Mouse (Mus musculus): ENCODE results near the gene Nicn1. TPM values are rescaled to one million over a fixed set of nuclear protein-coding genes. Genes with fewer than 3 reads are reported as not detected.

The Nicn1 gene
- 10.3 TPM for polyA plus RNA-seq (2015; fragmentation: Illumina TruSeq; extraction: RNeasy Lipid Tissue Mini Kit (QIAGEN cat#74804); ENCODE audit: insufficient read depth, low replicate concordance)

GRCm38 (mm10) chr9:108290016-108290750 lies at the start of gene Nicn1:
Nicn1 (plus strand) TSS chr9:108290429.

DNA sequence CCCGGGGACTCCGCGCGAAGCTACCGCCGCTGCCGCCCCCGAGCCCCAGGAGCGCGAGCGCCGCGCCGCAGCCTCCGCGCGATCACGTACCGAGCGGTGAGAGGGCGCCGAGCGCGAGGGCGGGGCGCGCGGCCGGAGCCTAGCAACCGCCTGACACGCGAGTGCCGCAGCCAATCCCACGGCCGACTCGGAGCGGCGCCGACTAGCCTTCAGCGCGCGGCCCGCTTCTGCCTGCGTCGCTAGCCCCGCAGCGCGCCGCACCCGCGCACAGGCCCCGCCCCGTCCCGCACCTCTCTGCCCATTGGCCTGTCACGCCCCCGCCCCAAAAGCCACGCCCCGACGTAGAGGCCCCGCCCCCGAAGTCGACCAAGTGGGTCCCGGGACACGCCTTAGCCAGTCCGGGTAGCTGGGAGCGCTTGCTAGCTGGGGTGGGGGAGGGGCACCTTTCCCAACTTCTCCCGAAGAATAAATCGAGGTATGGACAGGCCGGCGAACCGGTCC lies 26.5 kb upstream of the Nicn1 start, which contains the start of gene Dag1:
Gene Dag1 (minus strand): TSS at position 269 of the 501 bp plus-strand sequence.

DNA sequence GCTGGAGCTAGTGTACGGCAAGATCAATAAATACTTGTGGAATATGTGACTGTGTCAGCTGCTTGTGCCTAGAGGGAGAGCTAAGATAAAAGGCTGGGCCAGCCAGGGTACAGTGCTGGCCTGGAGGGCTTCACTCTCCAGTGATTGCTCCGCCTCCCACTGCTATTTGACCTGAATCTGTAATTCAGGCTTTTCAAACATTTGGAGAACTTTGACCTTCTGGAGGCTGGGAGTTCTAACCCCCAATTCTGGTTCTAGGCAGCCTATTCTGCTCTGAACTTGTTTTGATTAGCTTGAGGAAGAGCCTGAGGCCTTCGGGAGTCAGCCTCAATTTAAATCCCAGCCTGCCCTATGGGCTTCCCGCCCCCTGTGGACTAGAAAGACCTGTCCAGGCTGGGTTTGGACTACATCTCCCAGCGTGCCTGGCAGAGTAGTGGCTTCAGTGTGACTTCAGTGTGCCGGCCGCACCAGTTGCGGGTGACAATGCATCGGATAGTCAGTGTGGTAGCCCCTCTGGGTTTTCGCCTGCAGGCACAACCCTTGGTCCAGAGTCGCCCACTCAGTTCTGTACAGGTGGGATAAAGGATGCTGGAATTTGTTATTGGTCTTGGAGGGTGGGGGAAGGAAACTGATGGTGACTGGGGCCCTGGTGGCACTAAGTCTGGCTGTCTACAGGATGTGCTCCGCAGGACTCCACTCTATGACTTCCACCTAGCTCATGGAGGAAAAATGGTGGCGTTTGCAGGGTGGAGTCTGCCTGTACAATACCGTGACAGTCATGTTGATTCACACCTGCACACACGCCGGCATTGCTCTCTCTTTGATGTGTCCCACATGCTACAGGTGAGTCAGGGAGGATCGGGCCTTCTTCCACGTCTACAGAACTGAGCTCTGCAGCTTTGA lies 6.5 kb downstream of the Nicn1 start, which contains the start of gene Amt:
Gene Amt (plus strand): TSS at position 401 of the 903 bp plus-strand sequence.

DNA sequence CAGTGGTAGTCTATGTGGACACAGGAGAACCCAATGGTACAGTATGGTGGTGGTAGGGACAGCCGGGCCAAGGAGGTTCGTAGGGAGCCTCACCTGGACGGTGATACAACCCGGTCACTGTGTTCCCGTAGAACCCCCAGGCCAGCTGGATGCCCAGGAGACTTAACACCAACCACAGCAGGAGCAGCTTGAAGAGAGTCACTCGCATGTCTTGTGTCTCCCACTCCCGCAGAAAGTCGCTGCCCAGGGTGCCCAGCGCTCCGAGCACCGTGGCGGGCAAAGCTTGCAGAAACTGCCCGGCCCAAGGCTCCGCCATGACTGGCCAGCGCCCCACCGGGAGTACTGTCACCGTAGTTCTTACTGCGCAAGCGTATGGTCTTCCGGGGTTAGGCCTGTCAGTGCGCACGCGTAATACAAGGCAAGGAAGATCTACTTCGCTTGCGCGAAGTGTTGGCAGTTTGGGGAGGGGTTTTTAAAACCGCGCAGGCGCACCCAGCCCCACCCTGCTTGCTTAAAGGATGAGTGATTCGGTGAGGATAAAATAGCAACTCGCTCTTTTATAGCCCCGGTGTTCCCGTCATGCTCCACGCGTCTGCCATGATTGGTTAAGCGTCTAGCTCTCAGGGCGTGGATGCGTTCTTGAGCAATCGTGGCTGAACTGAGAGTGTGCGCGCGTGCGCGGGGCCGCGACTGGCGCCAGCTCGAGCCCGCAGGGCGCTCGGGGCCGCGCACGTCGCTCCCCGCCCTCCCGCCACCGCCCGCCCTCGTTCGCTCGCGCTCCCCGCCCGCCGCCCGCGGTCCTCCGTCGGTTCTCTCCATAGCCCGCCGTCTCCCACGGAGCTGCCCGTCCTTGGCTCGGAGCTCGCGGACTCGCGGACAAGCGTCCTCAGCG lies 15.6 kb downstream of the Nicn1 start, which contains the start of the genes Rhoa and Tcta:
Gene Rhoa (plus strand): TSS at position 501 of the 892 bp plus-strand sequence.
Gene Tcta (minus strand): TSS at position 532 of the 892 bp plus-strand sequence.

GRCm38 (mm10) chr9:108338886-108339781 lies 48.9 kb downstream of the Nicn1 start, which contains the start of gene Gpx1:
Gpx1 (plus strand) TSS chr9:108338903.

Other genes starting within 250 kb of the Nicn1 start
- gene Gmppb, start 241.2 kb upstream of the Nicn1 start, polyA plus RNA-seq (2015; fragmentation: Illumina TruSeq; extraction: RNeasy Lipid Tissue Mini Kit (QIAGEN cat#74804); ENCODE audit: insufficient read depth, low replicate concordance), result 11.7 TPM
- gene Amigo3, start 237.3 kb upstream of the Nicn1 start, polyA plus RNA-seq (2015; fragmentation: Illumina TruSeq; extraction: RNeasy Lipid Tissue Mini Kit (QIAGEN cat#74804); ENCODE audit: insufficient read depth, low replicate concordance), result 0.69 TPM
- 0.37 TPM for gene Mst1, start 210.0 kb upstream of the Nicn1 start, polyA plus RNA-seq (2015; fragmentation: Illumina TruSeq; extraction: RNeasy Lipid Tissue Mini Kit (QIAGEN cat#74804); ENCODE audit: insufficient read depth, low replicate concordance)
- gene Rnf123, start 207.1 kb upstream of the Nicn1 start, polyA plus RNA-seq (2015; fragmentation: Illumina TruSeq; extraction: RNeasy Lipid Tissue Mini Kit (QIAGEN cat#74804); ENCODE audit: insufficient read depth, low replicate concordance), result 69.4 TPM
- gene Apeh, start 195.8 kb upstream of the Nicn1 start, polyA plus RNA-seq (2015; fragmentation: Illumina TruSeq; extraction: RNeasy Lipid Tissue Mini Kit (QIAGEN cat#74804); ENCODE audit: insufficient read depth, low replicate concordance), result 85.9 TPM
- 0.25 TPM for gene Bsn, start 100.0 kb upstream of the Nicn1 start, polyA plus RNA-seq (2015; fragmentation: Illumina TruSeq; extraction: RNeasy Lipid Tissue Mini Kit (QIAGEN cat#74804); ENCODE audit: insufficient read depth, low replicate concordance)
- gene Dag1, start 26.5 kb upstream of the Nicn1 start, polyA plus RNA-seq (2015; fragmentation: Illumina TruSeq; extraction: RNeasy Lipid Tissue Mini Kit (QIAGEN cat#74804); ENCODE audit: insufficient read depth, low replicate concordance), result 19.5 TPM
- 7.1 TPM for gene Amt, start 6.4 kb downstream of the Nicn1 start, polyA plus RNA-seq (2015; fragmentation: Illumina TruSeq; extraction: RNeasy Lipid Tissue Mini Kit (QIAGEN cat#74804); ENCODE audit: insufficient read depth, low replicate concordance)
- gene Rhoa, start 15.7 kb downstream of the Nicn1 start, polyA plus RNA-seq (2015; fragmentation: Illumina TruSeq; extraction: RNeasy Lipid Tissue Mini Kit (QIAGEN cat#74804); ENCODE audit: insufficient read depth, low replicate concordance), result 589 TPM
- gene Tcta, start 15.7 kb downstream of the Nicn1 start, polyA plus RNA-seq (2015; fragmentation: Illumina TruSeq; extraction: RNeasy Lipid Tissue Mini Kit (QIAGEN cat#74804); ENCODE audit: insufficient read depth, low replicate concordance), result 28.2 TPM
- gene Gpx1, start 48.5 kb downstream of the Nicn1 start, polyA plus RNA-seq (2015; fragmentation: Illumina TruSeq; extraction: RNeasy Lipid Tissue Mini Kit (QIAGEN cat#74804); ENCODE audit: insufficient read depth, low replicate concordance), result 346 TPM
- gene Usp4, start 57.4 kb downstream of the Nicn1 start, polyA plus RNA-seq (2015; fragmentation: Illumina TruSeq; extraction: RNeasy Lipid Tissue Mini Kit (QIAGEN cat#74804); ENCODE audit: insufficient read depth, low replicate concordance), result 112 TPM
- 3.8 TPM for gene 1700102P08Rik, start 102.4 kb downstream of the Nicn1 start, polyA plus RNA-seq (2015; fragmentation: Illumina TruSeq; extraction: RNeasy Lipid Tissue Mini Kit (QIAGEN cat#74804); ENCODE audit: insufficient read depth, low replicate concordance)
- 0.10 TPM for gene Ccdc36, start 138.1 kb downstream of the Nicn1 start, polyA plus RNA-seq (2015; fragmentation: Illumina TruSeq; extraction: RNeasy Lipid Tissue Mini Kit (QIAGEN cat#74804); ENCODE audit: insufficient read depth, low replicate concordance)
- not detected for gene BC048562, start 146.1 kb downstream of the Nicn1 start, polyA plus RNA-seq (2015; fragmentation: Illumina TruSeq; extraction: RNeasy Lipid Tissue Mini Kit (QIAGEN cat#74804); ENCODE audit: insufficient read depth, low replicate concordance)
- gene Ccdc71, start 170.1 kb downstream of the Nicn1 start, polyA plus RNA-seq (2015; fragmentation: Illumina TruSeq; extraction: RNeasy Lipid Tissue Mini Kit (QIAGEN cat#74804); ENCODE audit: insufficient read depth, low replicate concordance), result 13.7 TPM
- gene Klhdc8b, start 171.2 kb downstream of the Nicn1 start, polyA plus RNA-seq (2015; fragmentation: Illumina TruSeq; extraction: RNeasy Lipid Tissue Mini Kit (QIAGEN cat#74804); ENCODE audit: insufficient read depth, low replicate concordance), result 8.7 TPM
- 11.6 TPM for gene Lamb2, start 189.3 kb downstream of the Nicn1 start, polyA plus RNA-seq (2015; fragmentation: Illumina TruSeq; extraction: RNeasy Lipid Tissue Mini Kit (QIAGEN cat#74804); ENCODE audit: insufficient read depth, low replicate concordance)
- 83.1 TPM for gene Usp19, start 200.2 kb downstream of the Nicn1 start, polyA plus RNA-seq (2015; fragmentation: Illumina TruSeq; extraction: RNeasy Lipid Tissue Mini Kit (QIAGEN cat#74804); ENCODE audit: insufficient read depth, low replicate concordance)
- gene Qars, start 217.3 kb downstream of the Nicn1 start, polyA plus RNA-seq (2015; fragmentation: Illumina TruSeq; extraction: RNeasy Lipid Tissue Mini Kit (QIAGEN cat#74804); ENCODE audit: insufficient read depth, low replicate concordance), result 137 TPM
- gene Qrich1, start 226.4 kb downstream of the Nicn1 start, polyA plus RNA-seq (2015; fragmentation: Illumina TruSeq; extraction: RNeasy Lipid Tissue Mini Kit (QIAGEN cat#74804); ENCODE audit: insufficient read depth, low replicate concordance), result 119 TPM

Data from spleen, adult 10 weeks (tissue).